Mouse (Mus musculus) spleen, adult 2 months (tissue): ENCODE measurements at regions not wholly inside any gene's neighbourhood (a gene's known extent, or its start where the extent isn't known, plus 50 kb on each side); places are given as distances from the start of the nearest gene placed in this dataset.

ENCODE experiments used
- DNase-seq, 2 experiments: peaks; one replicate each; pipeline versions ENCODE4 v3.0.0 to v3.0.0-alpha.2; 2012 to 2021; ENCODE audit warnings: low spot score in 2 of 2, low read depth in 1 of 2
- H3K27ac ChIP-seq: fragments of 200-500 bp; 2 replicates; pipeline ENCODE4 v1.5.1; 2012; ENCODE audit warnings: low read length, inconsistent platforms; ENCODE audit not compliant: insufficient read depth
- H3K27me3 ChIP-seq: fragments of 200-500 bp; 2 replicates; pipeline ENCODE4 v1.6.1; 2012; ENCODE audit warnings: mild to moderate bottlenecking, moderate library complexity, low read length, inconsistent platforms; ENCODE audit not compliant: control insufficient read depth, insufficient read depth
- H3K36me3 ChIP-seq: fragments of 200-500 bp; 2 replicates; pipeline ENCODE4 v1.6.1; 2012; ENCODE audit warnings: mild to moderate bottlenecking, low read length, inconsistent platforms; ENCODE audit not compliant: control insufficient read depth, insufficient read depth
- H3K4me1 ChIP-seq: fragments of 200-500 bp; 2 replicates; pipeline ENCODE4 v1.6.1; 2011; ENCODE audit warnings: inconsistent platforms; ENCODE audit not compliant: control insufficient read depth, insufficient read depth, insufficient read length
- H3K4me3 ChIP-seq: fragments of 200-500 bp; 2 replicates; pipeline ENCODE4 v1.5.1; 2011; ENCODE audit warnings: mild to moderate bottlenecking, inconsistent platforms; ENCODE audit not compliant: insufficient read depth, insufficient read length; ENCODE audit errors: extremely low read depth
- CTCF ChIP-seq: fragments of 200-500 bp; IDR thresholded peaks from 2 replicates; pipeline ENCODE4 v1.5.1; 2011; ENCODE audit warnings: mild to moderate bottlenecking, inconsistent platforms; ENCODE audit not compliant: insufficient read depth, insufficient read length, insufficient replicate concordance; ENCODE audit errors: extremely low read depth
- POLR2A ChIP-seq: fragments of 200-500 bp; IDR thresholded peaks from 2 replicates; pipeline ENCODE4 v1.6.1; 2011; ENCODE audit warnings: low read depth, low read length, inconsistent platforms
- WGBS: fragments of 180-500 bp; shearing (Covaris S2); methylation state at CpG from one replicate; pipeline ENCODE4 v1.1.7; 2018; 5-methylcytosine and 5-hydroxymethylcytosine counted together

- 69% methylated on average over 6 of the region's 6 CpGs for WGBS
- TF ChIP-seq POLR2A (no peak), CTCF (no peak)
- DNase-seq, result no peak
- no peak overlapping the region for H3K4me3 ChIP-seq
- H3K27ac ChIP-seq, result no peak overlapping the region
- H3K27me3 ChIP-seq, result no peaks in the 10 kb centered on the region
- H3K36me3 ChIP-seq, result no peaks in the 10 kb centered on the region
- no peaks in the 10 kb centered on the region for H3K4me1 ChIP-seq
Observed at GRCm38 (mm10) chr11:24361998-24362687, 284.3 kb downstream of the Bcl11a start.

GRCm38 (mm10) chr11:24362688-24363035 lies 284.8 kb downstream of the Bcl11a start:
- Histone ChIP-seq H3K27ac (no peak overlapping the region), H3K4me3 (no peak overlapping the region), H3K27me3 (no peaks in the 10 kb centered on the region), H3K4me1 (no peaks in the 10 kb centered on the region), H3K36me3 (no peaks in the 10 kb centered on the region)
- TF ChIP-seq CTCF (no peak), POLR2A (no peak)
- DNase-seq, result no peak
- 91% methylated on average over 2 of the region's 2 CpGs for WGBS

- Histone ChIP-seq H3K27me3 (no peaks in the 10 kb centered on the region), H3K27ac (no peak overlapping the region), H3K4me1 (no peaks in the 10 kb centered on the region), H3K36me3 (no peaks in the 10 kb centered on the region), H3K4me3 (no peak overlapping the region)
- DNase-seq, result no peak
- TF ChIP-seq CTCF (no peak), POLR2A (no peak)
- WGBS, result 86% methylated on average over 9 of the region's 9 CpGs
Observed at GRCm38 (mm10) chr11:24363418-24364364, 285.8 kb downstream of the Bcl11a start.

GRCm38 (mm10) chr11:24370198-24370860 lies 292.5 kb downstream of the Bcl11a start:
- no peaks in the 10 kb centered on the region for H3K27me3 ChIP-seq
- TF ChIP-seq CTCF (no peak), POLR2A (no peak)
- H3K27ac ChIP-seq, result no peak overlapping the region
- WGBS, result 55% methylated on average over 15 of the region's 15 CpGs
- H3K36me3 ChIP-seq, result no peaks in the 10 kb centered on the region
- H3K4me1 ChIP-seq, result no peaks in the 10 kb centered on the region; the same call in 1 of the 2 replicates
- no peak for DNase-seq
- H3K4me3 ChIP-seq, result no peak overlapping the region

GRCm38 (mm10) chr11:24370861-24371686 lies 293.2 kb downstream of the Bcl11a start:
- DNase-seq, result no peak
- Histone ChIP-seq H3K36me3 (no peaks in the 10 kb centered on the region), H3K4me1 (no peaks in the 10 kb centered on the region; the same call in 1 of the 2 replicates), H3K27me3 (no peaks in the 10 kb centered on the region), H3K4me3 (no peak overlapping the region), H3K27ac (no peak overlapping the region)
- TF ChIP-seq POLR2A (no peak), CTCF (no peak)
- WGBS, result 92% methylated on average over 10 of the region's 10 CpGs

- H3K27ac ChIP-seq, result no peak overlapping the region
Observed at GRCm38 (mm10) chr11:24371687-24371950, 293.8 kb downstream of the Bcl11a start.

More at GRCm38 (mm10) chr11:24371687-24371950, 293.8 kb downstream of the Bcl11a start:
- 92% methylated on average over 5 of the region's 5 CpGs for WGBS
- H3K27me3 ChIP-seq, result no peaks in the 10 kb centered on the region
- no peaks in the 10 kb centered on the region for H3K36me3 ChIP-seq
- H3K4me3 ChIP-seq, result no peak overlapping the region
- TF ChIP-seq POLR2A (no peak), CTCF (no peak)
- H3K4me1 ChIP-seq, result no peaks in the 10 kb centered on the region; the same call in 1 of the 2 replicates
- DNase-seq, result no peak
